ENCODE assay signal across 26 mouse cellular contexts in the genomic region with DNA sequence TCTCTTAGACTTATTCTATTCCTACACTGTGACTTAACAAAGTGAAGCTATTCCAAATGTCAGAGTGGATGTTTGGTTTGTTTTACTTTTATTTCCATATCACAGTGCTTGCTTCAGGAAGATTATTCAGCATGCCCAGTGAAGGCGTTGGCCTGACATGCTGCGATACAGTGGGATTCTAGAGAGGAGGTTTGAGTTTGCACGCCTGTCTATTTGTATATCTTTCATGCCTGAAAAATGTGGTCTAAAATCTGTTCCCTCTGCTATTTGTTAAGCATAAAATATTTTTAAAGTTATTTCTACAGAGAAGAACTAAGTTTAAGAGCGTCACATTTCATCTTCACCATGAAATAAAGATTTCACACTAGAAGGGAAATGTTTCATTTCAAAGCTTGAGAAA.
"Had no signal": no experiment of that assay in that cellular context is flagged by ENCODE, and none has a peak within 500 bp of the region (broad histone marks: within the 10 kb centered on the region; RNA-seq: fewer than 3 reads in every experiment).

No protein-coding gene starts in this region.

- H3K4me2 ChIP-seq: heart, embryonic 11.5 days; heart, embryonic 13.5 days; heart, embryonic 15.5 days; hindbrain, embryonic 13.5 days; hindbrain, embryonic 15.5 days; kidney, embryonic 15.5 days; limb, embryonic 12.5 days; liver, embryonic 11.5 days had no signal

- H3K27me3 ChIP-seq: heart, embryonic 13.5 days; heart, embryonic 15.5 days; hindbrain, embryonic 13.5 days; hindbrain, embryonic 15.5 days; kidney, embryonic 15.5 days; limb, embryonic 12.5 days had no signal

- H3K9me3 ChIP-seq: heart, embryonic 13.5 days; heart, embryonic 15.5 days; hindbrain, embryonic 13.5 days; hindbrain, embryonic 15.5 days; kidney, embryonic 15.5 days; limb, embryonic 10.5 days; limb, embryonic 12.5 days had no signal

- H3K4me1 ChIP-seq: heart, embryonic 15.5 days; hindbrain, embryonic 13.5 days; hindbrain, embryonic 15.5 days; kidney, embryonic 15.5 days; limb, embryonic 10.5 days; limb, embryonic 12.5 days had no signal

- H3K27ac ChIP-seq: heart, adult 2 months; heart, embryonic 13.5 days; heart, embryonic 15.5 days; hindbrain, embryonic 13.5 days; hindbrain, embryonic 15.5 days; hindbrain, postnatal 0 days; kidney, embryonic 15.5 days; kidney, postnatal 0 days; layer of hippocampus, adult 2 months; left cerebral cortex, adult 2 months; limb, embryonic 10.5 days; limb, embryonic 12.5 days had no signal

- H3K4me3 ChIP-seq: heart, adult 2 months; heart, embryonic 13.5 days; heart, embryonic 15.5 days; hindbrain, embryonic 13.5 days; hindbrain, embryonic 15.5 days; kidney, embryonic 15.5 days; layer of hippocampus, adult 2 months; left cerebral cortex, adult 2 months; limb, embryonic 10.5 days; limb, embryonic 12.5 days had no signal

- ATAC-seq: hindbrain, postnatal 0 days; intestine, embryonic 16.5 days had no signal

- H3K36me3 ChIP-seq: heart, embryonic 13.5 days; heart, embryonic 15.5 days; hindbrain, embryonic 13.5 days; hindbrain, embryonic 15.5 days; kidney, embryonic 15.5 days; limb, embryonic 10.5 days; limb, embryonic 12.5 days had no signal

- DNase-seq: gastrocnemius, postnatal 14 days; gastrocnemius, postnatal 36 days; heart, adult 11 months; heart, adult 2 months; heart, postnatal 14 days; heart, postnatal 36 days; kidney, adult 11 months; kidney, adult 2 months; kidney, adult 9 months; kidney, postnatal 14 days; kidney, postnatal 36 days; liver had no signal

- H3K9ac ChIP-seq: heart, embryonic 13.5 days; heart, embryonic 15.5 days; hindbrain, embryonic 13.5 days; hindbrain, embryonic 15.5 days; kidney, embryonic 15.5 days; limb, embryonic 12.5 days had no signal
